Mouse (Mus musculus) forebrain, embryonic 16.5 days (tissue): ENCODE measurements at regions not wholly inside any gene's neighbourhood (a gene's known extent, or its start where the extent isn't known, plus 50 kb on each side); places are given as distances from the start of the nearest gene placed in this dataset.
"Not testable (repeated sequence)": the region's sequence is repeated elsewhere in the genome, so short reads cannot be mapped to it uniquely, and the experiment has no call there.

ENCODE experiments used
- ATAC-seq: fragments of 200-750 bp; cut with Nextera tagmentation; 2 replicates; pipeline ENCODE4 v1.8.0; 2017; ENCODE audit warnings: mild to moderate bottlenecking, moderate library complexity
- H3K27ac ChIP-seq: fragments of 300-500 bp; sonication (generic); 2 replicates; pipeline ENCODE4 v1.5.1; 2014; ENCODE audit warnings: low read length, control low read depth
- H3K27me3 ChIP-seq: fragments of 300-500 bp; sonication (generic); replicated peaks from 2 replicates; pipeline ENCODE4 v1.6.1; 2014; ENCODE audit warnings: low read length; ENCODE audit not compliant: control insufficient read depth, insufficient read depth
- H3K36me3 ChIP-seq: fragments of 300-500 bp; sonication (generic); 2 replicates; pipeline ENCODE4 v1.6.1; 2014; ENCODE audit not compliant: control insufficient read depth, insufficient read depth
- H3K4me1 ChIP-seq: fragments of 300-500 bp; sonication (generic); replicated peaks from 2 replicates; pipeline ENCODE4 v1.6.1; 2014; ENCODE audit warnings: low read length; ENCODE audit not compliant: control insufficient read depth, insufficient read depth
- H3K4me2 ChIP-seq: fragments of 300-500 bp; sonication (generic); 2 replicates; pipeline ENCODE4 v1.6.1; 2014; ENCODE audit warnings: mild to moderate bottlenecking, low read length, control low read depth
- H3K4me3 ChIP-seq: fragments of 300-500 bp; sonication (generic); replicated peaks from 2 replicates; pipeline ENCODE4 v1.5.1; 2014; ENCODE audit warnings: mild to moderate bottlenecking, low read length, control low read depth
- H3K9ac ChIP-seq: fragments of 300-500 bp; sonication (generic); replicated peaks from 2 replicates; pipeline ENCODE4 v1.6.1; 2014; ENCODE audit warnings: low read depth, low read length, control low read depth
- H3K9me3 ChIP-seq: fragments of 300-500 bp; sonication (generic); 2 replicates; pipeline ENCODE4 v1.6.1; 2016; ENCODE audit warnings: low read length; ENCODE audit not compliant: control insufficient read depth
- WGBS: fragments of 180-500 bp; shearing (Covaris S2); extraction: QIAGEN DNeasy Blood & Tissue Kit; methylation state at CpG from one replicate; pipeline ENCODE4 v1.1.7; 2014; 5-methylcytosine and 5-hydroxymethylcytosine counted together

GRCm38 (mm10) chr2:123887587-123887986 lies 202.2 kb upstream of the Sema6d start:
- no peaks in the 10 kb centered on the region for H3K9me3 ChIP-seq
- no peaks in the 10 kb centered on the region for H3K27me3 ChIP-seq
- 78% methylated on average over 2 of the region's 2 CpGs for WGBS
- no peaks in the 10 kb centered on the region for H3K4me1 ChIP-seq
- no peak for ATAC-seq
- no peak overlapping the region for H3K27ac ChIP-seq
- no peaks in the 10 kb centered on the region for H3K36me3 ChIP-seq
- no peak overlapping the region for H3K9ac ChIP-seq
- no peak overlapping the region for H3K4me2 ChIP-seq
- H3K4me3 ChIP-seq, result no peak overlapping the region

DNA sequence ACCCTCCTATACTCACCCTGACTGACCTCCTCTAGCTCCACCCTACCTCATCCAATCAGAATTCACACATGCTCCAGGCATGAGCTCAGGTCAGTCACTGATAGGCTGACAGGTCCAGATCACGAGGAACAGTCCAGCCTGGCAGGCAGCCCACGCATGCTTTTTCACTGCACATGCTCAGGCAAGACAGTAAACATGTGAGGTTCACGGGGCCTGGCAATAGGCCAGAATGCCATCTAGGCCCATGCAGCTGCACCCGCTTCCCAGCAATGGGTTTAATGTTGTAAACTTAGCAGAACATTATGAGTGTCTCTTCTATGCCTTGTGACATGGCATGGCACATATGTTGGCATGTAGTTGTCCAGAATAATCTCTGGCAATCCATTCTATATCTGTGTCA lies 177.8 kb upstream of the Sema6d start:
- not testable (repeated sequence) for H3K27me3 ChIP-seq, H3K36me3 ChIP-seq, H3K4me3 ChIP-seq, H3K4me2 ChIP-seq, H3K27ac ChIP-seq, ATAC-seq, H3K9me3 ChIP-seq, H3K9ac ChIP-seq, H3K4me1 ChIP-seq
- 80% methylated on average over 4 of the region's 4 CpGs for WGBS

- Histone ChIP-seq H3K27me3 (no peaks in the 10 kb centered on the region), H3K4me3 (no peak overlapping the region), H3K9me3 (no peaks in the 10 kb centered on the region; the same call in 1 of the 2 replicates), H3K27ac (no peak overlapping the region), H3K4me1 (no peaks in the 10 kb centered on the region), H3K9ac (no peak overlapping the region), H3K36me3 (no peaks in the 10 kb centered on the region), H3K4me2 (no peak overlapping the region)
- no peak for ATAC-seq
Observed at GRCm38 (mm10) chr2:123914021-123914420, 175.7 kb upstream of the Sema6d start.

- Histone ChIP-seq H3K9me3 (no peaks in the 10 kb centered on the region), H3K36me3 (no peaks in the 10 kb centered on the region), H3K4me1 (no peaks in the 10 kb centered on the region), H3K9ac (no peak overlapping the region), H3K27me3 (no peaks in the 10 kb centered on the region), H3K4me3 (no peak overlapping the region), H3K27ac (no peak overlapping the region), H3K4me2 (no peak overlapping the region)
- peak; percentile 28; the same call in 1 of the 2 replicates for ATAC-seq
- 57% methylated on average over 2 of the region's 2 CpGs for WGBS
Observed at GRCm38 (mm10) chr2:123920418-123920817, 169.4 kb upstream of the Sema6d start.

GRCm38 (mm10) chr2:123928066-123928465 lies 161.7 kb upstream of the Sema6d start:
- no peaks in the 10 kb centered on the region for H3K36me3 ChIP-seq

GRCm38 (mm10) chr2:123936896-123937295 lies 152.9 kb upstream of the Sema6d start:
- Histone ChIP-seq H3K9me3 (no peaks in the 10 kb centered on the region), H3K27me3 (no peaks in the 10 kb centered on the region)
- WGBS, result 76% methylated on average over 2 of the region's 2 CpGs

More at GRCm38 (mm10) chr2:123928066-123928465, 161.7 kb upstream of the Sema6d start:
- Histone ChIP-seq H3K4me3 (no peak overlapping the region), H3K4me1 (no peaks in the 10 kb centered on the region), H3K9me3 (no peaks in the 10 kb centered on the region), H3K9ac (no peak overlapping the region), H3K27ac (no peak overlapping the region), H3K27me3 (no peaks in the 10 kb centered on the region), H3K4me2 (no peak overlapping the region)
- no peak for ATAC-seq

DNA sequence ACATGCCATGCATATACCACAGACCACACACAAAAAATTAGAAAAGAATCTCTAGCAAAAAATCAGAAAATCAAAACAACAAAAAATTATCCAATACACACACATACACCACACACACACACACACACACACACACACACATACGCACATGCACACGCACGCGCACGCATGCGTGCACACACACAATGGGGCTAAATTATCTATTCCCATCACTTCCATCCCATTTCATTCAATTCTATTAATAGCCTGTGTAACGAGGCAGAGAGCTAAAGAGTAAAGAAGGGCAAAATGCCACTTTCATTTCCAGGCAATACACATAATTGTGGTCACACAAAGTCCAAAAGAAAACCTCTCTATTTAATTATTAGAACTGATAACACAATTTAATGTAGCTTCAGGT lies 126.2 kb upstream of the Sema6d start:
- H3K9ac ChIP-seq, result no peak overlapping the region
- WGBS, result 64% methylated on average over 7 of the region's 7 CpGs
- H3K4me2 ChIP-seq, result no peak overlapping the region
- H3K4me1 ChIP-seq, result no peaks in the 10 kb centered on the region
- H3K4me3 ChIP-seq, result no peak overlapping the region
- H3K27ac ChIP-seq, result no peak overlapping the region
- no peak for ATAC-seq
- no peaks in the 10 kb centered on the region for H3K27me3 ChIP-seq
- H3K9me3 ChIP-seq, result no peaks in the 10 kb centered on the region
- H3K36me3 ChIP-seq, result no peaks in the 10 kb centered on the region

More at GRCm38 (mm10) chr2:123936896-123937295, 152.9 kb upstream of the Sema6d start:
- Histone ChIP-seq H3K4me1 (no peaks in the 10 kb centered on the region), H3K4me3 (no peak overlapping the region), H3K36me3 (no peaks in the 10 kb centered on the region), H3K4me2 (no peak overlapping the region), H3K9ac (no peak overlapping the region), H3K27ac (no peak overlapping the region)
- no peak for ATAC-seq

- H3K4me1 ChIP-seq, result no peaks in the 10 kb centered on the region
- no peak overlapping the region for H3K27ac ChIP-seq
- ATAC-seq, result no peak
Observed at GRCm38 (mm10) chr2:124003507-124003906, 86.3 kb upstream of the Sema6d start.

GRCm38 (mm10) chr2:124015542-124015941 lies 74.2 kb upstream of the Sema6d start:
- Histone ChIP-seq H3K27ac (no peak overlapping the region), H3K4me3 (no peak overlapping the region)
- WGBS, result 89% methylated on average over 2 of the region's 2 CpGs

More at GRCm38 (mm10) chr2:124003507-124003906, 86.3 kb upstream of the Sema6d start:
- H3K4me2 ChIP-seq, result no peak overlapping the region
- H3K9me3 ChIP-seq, result no peaks in the 10 kb centered on the region
- no peak overlapping the region for H3K9ac ChIP-seq
- H3K27me3 ChIP-seq, result no peaks in the 10 kb centered on the region
- no peaks in the 10 kb centered on the region for H3K36me3 ChIP-seq
- H3K4me3 ChIP-seq, result no peak overlapping the region

More at GRCm38 (mm10) chr2:124015542-124015941, 74.2 kb upstream of the Sema6d start:
- no peak for ATAC-seq
- no peak overlapping the region for H3K4me2 ChIP-seq
- no peaks in the 10 kb centered on the region for H3K27me3 ChIP-seq
- no peaks in the 10 kb centered on the region for H3K4me1 ChIP-seq
- H3K9me3 ChIP-seq, result no peaks in the 10 kb centered on the region
- no peak overlapping the region for H3K9ac ChIP-seq
- H3K36me3 ChIP-seq, result no peaks in the 10 kb centered on the region
